Mouse (Mus musculus) intestine, postnatal 0 days (tissue): ENCODE measurements at regions not wholly inside any gene's neighbourhood (a gene's known extent, or its start where the extent isn't known, plus 50 kb on each side); places are given as distances from the start of the nearest gene placed in this dataset.
"Not testable (repeated sequence)": the region's sequence is repeated elsewhere in the genome, so short reads cannot be mapped to it uniquely, and the experiment has no call there.

ENCODE experiments used
- ATAC-seq: fragments of 200-750 bp; cut with Nextera tagmentation; 2 replicates; pipeline ENCODE4 v1.8.0; 2017; ENCODE audit warnings: mild to moderate bottlenecking, moderate TSS enrichment, moderate library complexity
- H3K27ac ChIP-seq: fragments of 300-500 bp; sonication (generic); 2 replicates; pipeline ENCODE4 v1.5.1; 2014; ENCODE audit warnings: mild to moderate bottlenecking, low read depth, low read length, moderate library complexity
- H3K27me3 ChIP-seq: fragments of 300-500 bp; sonication (generic); replicated peaks from 2 replicates; pipeline ENCODE4 v1.6.1; 2014; ENCODE audit warnings: low read length, mixed read lengths; ENCODE audit not compliant: control insufficient read depth, insufficient read depth
- H3K36me3 ChIP-seq: fragments of 300-500 bp; sonication (generic); 2 replicates; pipeline ENCODE4 v1.6.1; 2014; ENCODE audit warnings: mild to moderate bottlenecking, moderate library complexity; ENCODE audit not compliant: control insufficient read depth, insufficient read depth
- H3K4me1 ChIP-seq: fragments of 300-500 bp; sonication (generic); replicated peaks from 2 replicates; pipeline ENCODE4 v1.6.1; 2014; ENCODE audit warnings: antibody characterized with exemption, low read length, mixed read lengths; ENCODE audit not compliant: control insufficient read depth, insufficient read depth
- H3K4me2 ChIP-seq: fragments of 300-500 bp; sonication (generic); replicated peaks from 2 replicates; pipeline ENCODE4 v1.6.1; 2014; ENCODE audit warnings: low read depth, mild to moderate bottlenecking, moderate library complexity
- H3K4me3 ChIP-seq: fragments of 300-500 bp; sonication (generic); 2 replicates; pipeline ENCODE4 v1.5.1; 2014; ENCODE audit warnings: low read depth, low read length
- H3K9ac ChIP-seq: fragments of 300-500 bp; sonication (generic); 2 replicates; pipeline ENCODE4 v1.6.1; 2014; ENCODE audit warnings: mild to moderate bottlenecking, low read depth, low read length
- H3K9me3 ChIP-seq: fragments of 300-500 bp; sonication (generic); 2 replicates; pipeline ENCODE4 v1.6.1; 2016; ENCODE audit warnings: mixed run types; ENCODE audit not compliant: control insufficient read depth
- CTCF ChIP-seq: sonication (generic); IDR thresholded peaks from 2 replicates; pipeline ENCODE4 v1.5.1; 2016; ENCODE audit warnings: low read depth, mild to moderate bottlenecking, control low read depth, antibody characterized with exemption, moderate library complexity
- WGBS: fragments of 180-500 bp; shearing (Covaris S2); extraction: QIAGEN DNeasy Blood & Tissue Kit; methylation state at CpG from one replicate; pipeline ENCODE4 v1.1.7; 2014; 5-methylcytosine and 5-hydroxymethylcytosine counted together

DNA sequence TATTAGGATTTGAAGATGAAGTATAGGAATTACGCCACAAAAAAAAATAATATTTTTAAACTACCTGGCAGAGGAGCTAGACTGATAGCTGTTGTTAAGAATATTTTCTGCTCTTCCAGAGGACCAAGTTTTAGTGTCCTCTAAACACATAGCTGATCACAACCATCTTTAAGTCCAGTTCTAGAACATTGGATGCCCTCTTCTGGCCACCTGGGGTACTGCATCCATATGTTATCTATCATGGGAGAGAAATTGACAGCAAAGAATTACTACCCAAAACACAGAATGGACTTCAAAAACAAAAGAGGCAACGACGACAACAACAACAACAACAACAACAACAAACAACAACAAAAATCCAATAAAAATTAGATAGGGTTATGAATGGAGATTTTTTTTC, 71.0 kb upstream of the Prl4a1 start:
- TF ChIP-seq CTCF, result peak; percentile 76
- 59% methylated on average over 3 of the region's 3 CpGs for WGBS

DNA sequence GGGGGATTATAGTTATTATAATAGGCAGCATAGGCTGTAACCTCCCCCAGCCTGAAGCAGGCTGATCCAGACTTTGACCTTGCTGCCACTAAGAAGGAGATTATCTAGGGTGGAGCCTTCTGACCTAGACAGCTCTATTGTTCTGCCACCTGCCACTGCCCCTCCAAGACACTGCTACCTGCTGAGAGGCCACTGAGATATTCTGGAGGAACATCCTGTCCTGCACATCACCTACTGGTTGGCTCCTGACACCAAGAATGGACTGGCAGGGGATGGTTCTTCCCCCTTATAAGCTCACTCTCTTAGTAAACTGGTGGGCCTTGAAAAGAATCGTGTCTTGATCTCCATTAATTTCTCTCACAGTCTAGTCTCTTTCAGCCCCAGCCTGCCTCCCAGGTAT, 55.6 kb upstream of the Prl4a1 start:
- H3K27me3 ChIP-seq, H3K9me3 ChIP-seq, ATAC-seq, H3K36me3 ChIP-seq, H3K4me3 ChIP-seq, H3K9ac ChIP-seq, H3K4me1 ChIP-seq, H3K4me2 ChIP-seq, H3K27ac ChIP-seq: not testable (repeated sequence)
- 75% methylated on average over 1 of the region's 1 CpGs for WGBS

More for the DNA sequence above, 71.0 kb upstream of the Prl4a1 start:
- no peak for ATAC-seq
- Histone ChIP-seq H3K4me3 (no peak overlapping the region), H3K4me1 (no peaks in the 10 kb centered on the region), H3K9me3 (no peaks in the 10 kb centered on the region), H3K36me3 (no peaks in the 10 kb centered on the region), H3K27me3 (no peaks in the 10 kb centered on the region), H3K4me2 (no peak overlapping the region), H3K9ac (no peak overlapping the region), H3K27ac (no peak overlapping the region)

GRCm38 (mm10) chr13:27962381-27962780, 53.6 kb upstream of the Prl4a1 start:
- not testable (repeated sequence) for H3K9me3 ChIP-seq, H3K4me3 ChIP-seq, H3K4me2 ChIP-seq, H3K27me3 ChIP-seq, H3K36me3 ChIP-seq, H3K4me1 ChIP-seq, H3K9ac ChIP-seq, H3K27ac ChIP-seq, ATAC-seq
- 78% methylated on average over 2 of the region's 2 CpGs for WGBS

DNA sequence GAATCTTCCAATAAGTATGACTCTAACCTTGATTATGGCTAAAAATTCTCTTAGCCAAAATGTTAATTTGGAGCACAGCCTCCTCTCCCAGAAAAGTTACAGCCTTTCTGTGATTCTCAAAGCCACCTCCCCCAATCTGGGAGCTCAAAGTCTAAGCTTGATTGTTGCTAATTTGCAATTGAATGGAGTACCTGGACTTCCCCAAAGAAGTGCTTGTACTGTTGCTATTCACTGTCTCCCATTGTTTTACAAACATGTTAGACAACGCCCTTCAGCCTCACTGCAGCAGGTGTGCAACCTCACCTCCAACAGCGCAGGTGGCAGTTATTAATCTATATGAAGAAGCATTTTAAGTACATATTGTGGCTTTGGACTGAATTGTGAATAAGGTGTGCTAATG, 50.0 kb upstream of the Prl4a1 start:
- H3K27ac ChIP-seq, H3K36me3 ChIP-seq, H3K9ac ChIP-seq, H3K4me2 ChIP-seq, H3K4me1 ChIP-seq, ATAC-seq, H3K4me3 ChIP-seq, H3K9me3 ChIP-seq, H3K27me3 ChIP-seq: not testable (repeated sequence)
- 92% methylated on average over 2 of the region's 2 CpGs for WGBS
